Mouse (Mus musculus) liver, embryonic 11.5 days (tissue): Measurements from ENCODE around the gene Ssna1. TPM values are rescaled to one million over a fixed set of nuclear protein-coding genes. Genes with fewer than 3 reads are reported as not detected.

Experiments
- ATAC-seq: fragments of 200-750 bp; cut with Nextera tagmentation; replicated peaks from 2 replicates; pipeline ENCODE4 v1.8.0; 2017; ENCODE audit warnings: moderate number of reproducible peaks, mild to moderate bottlenecking, moderate TSS enrichment, moderate library complexity; ENCODE audit not compliant: low FRiP score
- DNase-seq: peaks from one replicate; pipeline ENCODE4 v3.0.0-alpha.2; 2017; ENCODE audit warnings: low spot score
- H3K27ac ChIP-seq: fragments of 300-500 bp; sonication (generic); 2 replicates; pipeline ENCODE4 v1.5.1; 2014; ENCODE audit warnings: mild to moderate bottlenecking, low read depth, low read length, control low read depth
- H3K27me3 ChIP-seq: fragments of 300-500 bp; sonication (generic); replicated peaks from 2 replicates; pipeline ENCODE4 v1.6.1; 2014; ENCODE audit warnings: low read length, mixed read lengths; ENCODE audit not compliant: control insufficient read depth, insufficient read depth
- H3K36me3 ChIP-seq: fragments of 300-500 bp; sonication (generic); 2 replicates; pipeline ENCODE4 v1.6.1; 2014; ENCODE audit warnings: mild to moderate bottlenecking, low read length, moderate library complexity, mixed read lengths; ENCODE audit not compliant: control insufficient read depth, insufficient read depth
- H3K4me1 ChIP-seq: fragments of 300-500 bp; sonication (generic); replicated peaks from 2 replicates; pipeline ENCODE4 v1.6.1; 2014; ENCODE audit warnings: low read length, mixed read lengths; ENCODE audit not compliant: control insufficient read depth, insufficient read depth
- H3K4me2 ChIP-seq: fragments of 300-500 bp; sonication (generic); 2 replicates; pipeline ENCODE4 v1.6.1; 2014; ENCODE audit warnings: mild to moderate bottlenecking, control low read depth, moderate library complexity
- H3K4me3 ChIP-seq: fragments of 300-500 bp; sonication (generic); 2 replicates; pipeline ENCODE4 v1.5.1; 2014; ENCODE audit warnings: low read depth, low read length, control low read depth
- H3K9ac ChIP-seq: fragments of 300-500 bp; sonication (generic); 2 replicates; pipeline ENCODE4 v1.6.1; 2014; ENCODE audit warnings: low read depth, low read length, control low read depth
- H3K9me3 ChIP-seq: fragments of 300-500 bp; sonication (generic); 2 replicates; pipeline ENCODE4 v1.6.1; 2016; ENCODE audit warnings: low read length, inconsistent platforms, mixed read lengths; ENCODE audit not compliant: control insufficient read depth
- WGBS: fragments of 180-500 bp; shearing (Covaris S2); extraction: QIAGEN DNeasy Blood & Tissue Kit; methylation state at CpG from one replicate; pipeline ENCODE4 v1.1.7; 2014; 5-methylcytosine and 5-hydroxymethylcytosine counted together
- polyA plus RNA-seq: library from polyadenylated mRNA; unstranded; fragments of >200 nt; fragmentation: Nextera tagmentation; extraction: Ambion mirVana; gene quantifications from 2 replicates; pipeline ENCODE4 v1.2.1, GENCODE M21; 2014

Gene Ssna1
- polyA plus RNA-seq, 1 experiment from 2014 or later = 237 TPM

DNA sequence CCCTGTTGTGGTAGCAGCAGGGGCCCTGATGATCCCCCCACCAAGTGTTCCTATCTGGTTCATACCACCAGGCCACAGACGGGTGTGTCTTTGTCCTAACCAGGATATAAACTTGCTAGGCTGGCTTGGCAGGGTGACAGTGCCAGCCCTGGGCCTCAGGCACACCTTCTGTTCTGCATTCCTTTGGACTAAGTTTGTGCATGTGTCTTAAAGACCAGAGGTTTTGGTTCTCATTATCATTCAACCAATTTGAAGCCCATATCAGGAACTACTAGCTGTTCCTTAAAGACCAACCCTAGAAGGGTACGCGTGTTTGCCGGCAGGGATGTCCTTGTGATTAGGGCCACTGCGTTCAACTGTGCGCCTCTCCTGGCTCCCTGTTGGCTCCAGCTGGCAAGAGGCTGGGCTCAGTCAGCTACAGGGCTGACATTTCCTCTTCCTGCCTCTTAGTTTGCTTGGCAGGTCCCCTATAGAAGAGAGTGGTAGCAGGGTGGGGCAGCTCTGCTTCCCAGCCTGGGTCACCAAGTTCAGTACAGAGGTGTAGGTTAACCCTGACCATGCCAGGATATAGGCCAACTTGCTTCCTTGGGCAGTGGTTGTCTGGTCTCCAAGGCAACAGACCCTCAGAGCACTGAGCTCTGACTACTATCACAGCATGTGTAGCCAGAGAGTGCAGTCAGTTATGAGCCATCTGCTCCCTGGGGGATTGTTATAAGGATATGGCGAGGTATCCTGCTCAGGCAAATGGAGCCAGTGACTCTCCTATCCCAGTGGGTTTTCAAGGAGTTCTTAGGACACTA is 14.8 kb upstream of the Ssna1 start:
- WGBS = 41% methylated on average over 7 of the region's 7 CpGs
- ATAC-seq = peak; percentile 51; the same call in 1 of the 2 replicates
- no peak overlapping the region for H3K4me3 ChIP-seq
- H3K9ac ChIP-seq = no peak overlapping the region
- peak overlapping the region; percentile 11; the same call in 1 of the 2 replicates for H3K4me2 ChIP-seq
- DNase-seq = no peak
- H3K27me3 ChIP-seq = peaks cover 45% of the 10 kb centered on the region
- no peak overlapping the region for H3K27ac ChIP-seq
- H3K9me3 ChIP-seq = no peaks in the 10 kb centered on the region
- H3K36me3 ChIP-seq = peaks cover 21% of the 10 kb centered on the region
- H3K4me1 ChIP-seq = peaks cover 20% of the 10 kb centered on the region

DNA sequence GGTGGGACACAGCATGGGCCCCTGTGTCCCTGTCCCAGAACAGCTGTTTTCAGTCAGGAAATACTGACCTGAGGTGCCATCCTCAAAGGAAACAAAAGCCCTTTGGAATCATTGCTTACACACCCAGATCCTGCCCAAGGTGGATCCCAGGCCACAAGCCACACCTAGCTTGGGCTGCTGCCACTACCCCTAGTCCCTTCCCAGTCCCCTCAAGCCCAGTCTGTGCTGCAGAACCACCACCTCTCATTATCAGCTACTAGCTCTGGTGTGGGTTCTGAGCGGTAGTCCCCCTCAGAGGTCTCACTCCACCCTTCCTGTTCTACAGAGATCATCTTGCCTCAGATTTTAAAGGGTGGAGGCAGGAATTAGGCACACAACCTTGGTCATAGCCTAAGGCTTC is 14.1 kb upstream of the Ssna1 start:
- peak; percentile 49; the same call in 1 of the 2 replicates for ATAC-seq
- WGBS = 8% methylated on average over 1 of the region's 1 CpGs
- peaks cover 24% of the 10 kb centered on the region for H3K36me3 ChIP-seq

DNA sequence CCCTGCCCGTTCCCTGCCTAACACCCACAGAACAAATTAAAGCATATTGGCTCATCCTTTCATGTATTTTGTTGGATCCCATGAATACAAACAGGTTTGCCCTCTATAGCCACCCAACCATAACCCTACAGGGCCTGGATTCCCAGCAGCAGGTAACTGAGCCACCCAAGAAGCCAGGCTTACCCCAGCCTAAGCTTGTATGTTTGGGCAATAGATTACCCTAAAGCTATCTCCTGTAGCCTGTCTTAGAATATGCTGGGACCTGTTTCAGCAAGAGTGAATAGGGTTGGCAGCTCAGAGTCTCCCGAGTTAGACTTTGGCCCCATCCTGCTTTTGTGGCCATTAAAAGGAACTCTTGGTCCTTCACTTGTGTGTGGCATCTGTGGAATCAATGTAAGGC is 13.3 kb upstream of the Ssna1 start:
- DNase-seq = no peak
- H3K27me3 ChIP-seq = peaks cover 30% of the 10 kb centered on the region
- no peak overlapping the region for H3K4me3 ChIP-seq
- no peak overlapping the region for H3K4me2 ChIP-seq
- WGBS = 95% methylated on average over 2 of the region's 2 CpGs
- peaks cover 30% of the 10 kb centered on the region for H3K36me3 ChIP-seq
- no peak for ATAC-seq
- no peak overlapping the region for H3K9ac ChIP-seq
- H3K27ac ChIP-seq = no peak overlapping the region
- peaks cover 15% of the 10 kb centered on the region for H3K4me1 ChIP-seq
- no peaks in the 10 kb centered on the region for H3K9me3 ChIP-seq

More for the DNA sequence above, 14.1 kb upstream of the Ssna1 start:
- peaks cover 15% of the 10 kb centered on the region for H3K4me1 ChIP-seq
- H3K9me3 ChIP-seq = no peaks in the 10 kb centered on the region
- no peak overlapping the region for H3K9ac ChIP-seq
- H3K4me2 ChIP-seq = no peak overlapping the region; the same call in 1 of the 2 replicates
- H3K27ac ChIP-seq = no peak overlapping the region
- no peak overlapping the region for H3K4me3 ChIP-seq
- no peak for DNase-seq
- H3K27me3 ChIP-seq = peaks cover 38% of the 10 kb centered on the region

DNA sequence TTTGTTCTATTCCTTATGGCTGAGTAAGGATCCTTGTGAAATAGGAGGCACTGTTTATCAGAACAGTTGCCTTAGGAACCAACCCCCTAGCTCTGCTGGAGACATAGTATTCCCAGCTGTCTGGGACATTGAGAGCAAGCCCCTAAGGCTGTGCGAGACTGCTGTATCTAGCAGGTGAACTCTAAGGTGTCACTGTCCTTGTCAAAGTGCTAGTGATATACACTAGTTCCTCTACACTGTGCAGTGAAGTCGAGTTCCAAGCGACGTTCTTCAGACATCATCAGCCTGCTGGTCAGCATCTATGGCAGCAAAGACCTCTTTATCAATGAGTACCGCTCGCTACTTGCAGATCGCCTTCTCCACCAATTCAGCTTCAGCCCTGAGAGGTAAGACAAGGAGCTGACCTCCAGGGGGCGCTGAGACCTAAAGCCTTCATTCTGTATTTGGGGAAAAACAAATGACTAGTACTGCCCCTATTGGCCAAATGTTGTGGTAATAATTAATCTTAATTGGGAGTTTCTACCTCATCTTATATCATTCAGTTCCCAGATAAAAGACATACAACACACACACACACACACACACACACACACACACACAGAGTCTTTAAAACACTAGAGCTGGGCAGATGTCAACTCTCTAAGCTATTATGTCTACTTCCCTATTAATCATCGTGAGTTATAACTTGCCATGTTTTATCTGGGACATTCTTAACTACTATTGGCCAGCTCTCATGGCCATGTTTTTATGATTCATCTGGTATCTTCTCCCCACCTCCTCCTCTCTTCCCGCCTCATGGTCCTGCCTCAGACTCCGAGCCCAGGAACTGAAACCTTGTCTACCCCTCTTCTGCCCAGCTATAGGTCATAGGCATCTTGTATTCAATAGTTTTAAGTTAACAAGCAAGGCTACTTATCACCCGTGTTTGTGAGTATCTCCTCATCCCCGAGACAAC is 7.0 kb upstream of the Ssna1 start:
- Histone ChIP-seq H3K4me3 (no peak overlapping the region), H3K36me3 (peaks cover 64% of the 10 kb centered on the region), H3K27me3 (no peaks in the 10 kb centered on the region), H3K4me1 (no peaks in the 10 kb centered on the region), H3K9me3 (no peaks in the 10 kb centered on the region), H3K27ac (no peak overlapping the region), H3K9ac (no peak overlapping the region), H3K4me2 (no peak overlapping the region)
- WGBS = 58% methylated on average over 13 of the region's 13 CpGs
- DNase-seq = peak; percentile 72
- peak; percentile 26; the same call in 1 of the 2 replicates for ATAC-seq

DNA sequence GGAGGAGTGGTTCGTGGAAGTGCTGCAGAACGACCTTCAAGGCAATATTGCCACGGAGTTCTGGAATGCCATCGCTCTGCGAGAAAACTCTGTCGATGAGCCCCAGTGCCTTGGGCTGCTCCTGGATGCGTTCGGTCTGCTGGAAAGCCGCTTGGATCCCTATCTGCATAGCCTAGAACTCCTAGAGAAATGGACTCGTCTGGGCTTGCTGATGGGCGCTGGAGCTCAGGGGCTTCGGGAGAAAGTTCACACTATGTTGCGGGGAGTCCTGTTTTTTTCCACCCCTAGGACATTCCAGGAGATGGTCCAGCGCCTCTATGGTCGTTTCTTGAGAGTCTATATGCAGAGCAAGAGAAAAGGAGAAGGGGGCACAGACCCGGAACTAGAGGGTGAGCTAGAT is 772 bp upstream of the Ssna1 start:
- H3K4me1 ChIP-seq = peaks cover 17% of the 10 kb centered on the region
- DNase-seq = no peak
- H3K27ac ChIP-seq = no peak overlapping the region
- no peaks in the 10 kb centered on the region for H3K27me3 ChIP-seq
- H3K9me3 ChIP-seq = no peaks in the 10 kb centered on the region
- no peak for ATAC-seq
- peak overlapping the region; percentile 95 for H3K9ac ChIP-seq
- H3K36me3 ChIP-seq = peaks cover 43% of the 10 kb centered on the region
- H3K4me2 ChIP-seq = peak overlapping the region; percentile 92
- peak overlapping the region; percentile 96 for H3K4me3 ChIP-seq
- WGBS = 30% methylated on average over 16 of the region's 16 CpGs

DNA sequence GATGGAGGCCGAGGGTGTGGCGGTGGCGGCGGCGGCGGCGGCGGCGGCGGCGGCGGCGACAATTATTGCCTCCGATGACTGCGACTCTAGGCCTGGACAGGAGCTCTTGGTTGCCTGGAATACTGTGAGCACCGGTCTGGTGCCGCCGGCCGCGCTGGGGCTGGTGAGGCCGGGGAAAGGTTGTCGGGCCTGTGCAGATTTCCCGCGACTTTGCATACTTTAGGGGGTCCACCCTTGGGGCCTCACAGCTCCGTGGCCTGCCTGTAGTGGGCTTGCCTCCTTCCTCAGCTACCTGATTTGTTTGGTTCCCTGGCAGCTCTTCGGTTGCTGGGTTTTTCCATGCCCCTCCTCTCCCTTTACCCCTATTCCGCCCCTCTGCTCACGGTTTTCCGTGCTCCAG is 277 bp upstream of the Ssna1 start:
- H3K27me3 ChIP-seq = no peaks in the 10 kb centered on the region
- DNase-seq (no peak), ATAC-seq (peak; percentile 57)
- peak overlapping the region; percentile 96 for H3K4me3 ChIP-seq
- H3K4me1 ChIP-seq = peaks cover 20% of the 10 kb centered on the region
- H3K27ac ChIP-seq = peak overlapping the region; percentile 81
- H3K4me2 ChIP-seq = peak overlapping the region; percentile 92
- H3K9me3 ChIP-seq = no peaks in the 10 kb centered on the region
- peaks cover 38% of the 10 kb centered on the region for H3K36me3 ChIP-seq
- under 1% methylated on average over 29 of the region's 29 CpGs for WGBS
- peak overlapping the region; percentile 95 for H3K9ac ChIP-seq

DNA sequence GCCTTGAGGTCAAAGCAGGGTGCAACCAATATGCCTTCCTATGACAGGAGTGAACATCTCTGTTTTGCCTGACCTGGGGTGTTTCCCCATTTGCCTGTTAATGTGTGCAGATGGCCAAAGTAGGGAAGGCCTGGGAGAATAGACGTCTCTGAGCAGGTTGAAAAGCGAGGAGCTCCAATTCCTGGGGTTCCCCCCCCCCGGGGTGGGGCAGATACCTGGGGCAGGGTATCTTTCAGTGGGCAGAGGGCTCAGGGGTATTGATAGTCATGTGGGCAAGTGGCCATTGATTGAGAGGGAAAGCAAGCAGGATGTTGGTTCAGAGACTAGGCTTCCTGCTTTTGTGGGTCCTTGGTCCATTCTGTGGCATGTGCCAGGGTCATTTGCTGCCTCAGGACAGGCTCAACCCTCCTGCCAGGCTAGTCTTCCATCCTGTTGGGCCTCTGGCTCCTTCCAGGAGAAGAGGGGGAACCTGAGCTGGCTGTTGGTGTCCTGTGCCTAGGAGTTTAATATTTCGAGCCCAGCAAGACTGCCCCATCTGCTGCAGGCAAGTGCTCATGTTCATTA is 4.4 kb downstream of the Ssna1 start:
- Histone ChIP-seq H3K4me2 (no peak overlapping the region; the same call in 1 of the 2 replicates), H3K27me3 (peaks cover 3% of the 10 kb centered on the region; the same call in 1 of the 2 replicates), H3K27ac (no peak overlapping the region), H3K9me3 (no peaks in the 10 kb centered on the region), H3K4me1 (peaks cover 40% of the 10 kb centered on the region), H3K36me3 (peaks cover 8% of the 10 kb centered on the region), H3K9ac (no peak overlapping the region), H3K4me3 (no peak overlapping the region)
- DNase-seq (no peak), ATAC-seq (no peak)
- 77% methylated on average over 4 of the region's 4 CpGs for WGBS

DNA sequence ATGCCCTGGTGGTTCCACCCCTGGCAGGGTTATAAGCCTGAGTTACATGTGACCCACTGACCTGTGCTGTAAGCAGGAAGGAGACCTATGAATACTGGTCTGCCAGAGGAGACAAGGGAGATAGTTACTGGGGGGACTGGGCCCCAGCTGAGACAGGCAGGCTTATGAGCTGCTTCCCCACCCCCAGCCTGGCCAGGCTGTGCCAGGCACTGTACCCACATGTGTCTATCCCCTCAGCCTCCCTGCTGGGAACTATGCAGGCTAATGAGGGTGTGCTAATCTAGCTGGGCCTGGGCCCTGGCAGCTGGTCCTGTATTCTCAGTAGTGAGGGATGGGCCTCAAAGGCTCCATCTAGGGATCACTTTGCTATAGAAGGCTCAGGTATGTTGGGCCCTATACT is 5.0 kb downstream of the Ssna1 start:
- no peak overlapping the region for H3K4me3 ChIP-seq
- H3K9me3 ChIP-seq = no peaks in the 10 kb centered on the region
- peak overlapping the region; percentile 35; the same call in 1 of the 2 replicates for H3K27ac ChIP-seq
- H3K4me1 ChIP-seq = peaks cover 40% of the 10 kb centered on the region
- peaks cover 8% of the 10 kb centered on the region for H3K36me3 ChIP-seq
- H3K27me3 ChIP-seq = peaks cover 3% of the 10 kb centered on the region; the same call in 1 of the 2 replicates
- H3K9ac ChIP-seq = peak overlapping the region; percentile 31; the same call in 1 of the 2 replicates
- no peak for ATAC-seq
- peak overlapping the region; percentile 60; the same call in 1 of the 2 replicates for H3K4me2 ChIP-seq
- no peak for DNase-seq
